Mouse (Mus musculus) lung, postnatal 14 days (tissue): Measurements from ENCODE around the gene Frmpd4.

ENCODE experiments used
- DNase-seq: peaks from one replicate; pipeline ENCODE4 v3.0.0; 2021

Frmpd4 gene

DNA sequence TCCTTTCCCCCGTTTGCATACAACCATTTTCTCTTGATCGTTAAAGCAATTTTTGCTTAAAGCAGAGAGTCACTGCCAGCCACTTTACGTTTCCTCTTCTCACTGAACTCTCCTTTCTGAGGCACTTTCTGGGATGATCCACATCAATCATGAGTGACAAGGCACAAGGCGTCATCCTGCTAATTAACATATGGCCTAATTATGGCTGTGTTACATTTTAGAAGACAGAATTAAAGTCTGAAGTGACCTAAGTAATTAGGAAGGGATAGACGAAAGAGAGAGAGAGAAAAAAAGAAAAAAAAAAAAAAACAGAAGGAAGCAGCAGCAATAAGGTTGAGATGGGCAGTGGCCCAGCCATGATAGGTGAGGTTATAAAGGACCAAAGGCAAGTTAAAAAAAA lies at the start of gene Frmpd4:
Gene Frmpd4, minus strand, starts transcription at position 101 of the 400 bp plus-strand sequence.
- DNase-seq: no peak

DNA sequence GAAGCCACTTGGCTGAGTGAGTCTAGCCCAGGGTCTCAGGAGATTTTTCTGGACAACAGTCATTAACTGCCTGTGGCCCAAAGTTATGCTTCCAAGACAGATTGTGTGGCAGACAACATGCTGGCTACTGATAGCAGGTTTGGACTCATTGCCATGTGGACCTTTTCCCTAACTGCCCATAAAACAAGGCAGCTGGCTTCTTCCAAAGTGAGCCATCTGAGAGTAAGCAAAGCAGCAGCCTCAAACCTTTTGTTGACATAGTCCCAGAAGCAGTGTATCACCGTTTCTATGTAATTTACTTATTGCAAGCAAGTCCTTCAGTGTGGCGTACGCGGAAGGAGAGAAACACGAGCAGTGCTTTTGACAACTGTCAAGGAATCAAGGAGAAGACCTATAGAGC lies 18.2 kb upstream of the Frmpd4 start:
- no peak for DNase-seq

DNA sequence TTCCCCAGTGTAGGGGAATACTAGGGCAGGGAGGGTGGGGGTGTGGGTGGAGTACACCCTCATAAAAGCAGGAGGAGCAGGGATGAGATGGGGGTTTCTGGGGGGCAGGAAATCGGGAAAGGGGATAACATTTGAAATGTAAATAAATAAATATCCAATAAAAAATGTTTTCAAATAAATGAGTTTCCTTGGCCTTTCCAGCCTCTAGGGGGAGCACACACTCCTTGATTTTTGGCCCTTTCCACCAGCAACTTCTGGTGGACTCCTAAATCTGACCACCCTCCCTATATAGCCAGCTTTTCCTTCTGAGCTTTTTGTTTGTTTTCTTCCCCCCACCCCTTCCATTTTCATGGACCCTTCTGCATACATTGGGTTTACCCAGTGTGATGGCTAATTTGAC lies 7.3 kb upstream of the Frmpd4 start:
- no peak for DNase-seq

DNA sequence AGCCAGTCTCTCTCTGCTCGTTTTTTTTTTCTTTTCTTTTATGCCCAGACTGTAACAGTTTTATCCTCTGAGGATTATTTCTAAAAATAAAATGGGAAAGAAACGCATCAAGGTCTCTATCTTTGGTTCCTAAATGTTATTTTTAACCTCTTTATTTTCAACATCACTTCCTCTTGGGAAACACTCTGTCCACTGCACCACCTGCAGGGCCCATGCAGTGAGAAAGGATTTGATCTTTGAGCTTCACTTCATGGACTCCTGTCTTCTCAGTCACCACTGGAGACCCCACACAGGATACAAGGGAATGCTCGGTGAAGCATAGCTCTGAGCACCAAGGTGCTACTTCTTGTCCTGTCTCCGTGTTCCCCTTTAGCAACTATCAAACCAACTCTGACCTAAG lies 5.2 kb downstream of the Frmpd4 start:
- DNase-seq: no peak

DNA sequence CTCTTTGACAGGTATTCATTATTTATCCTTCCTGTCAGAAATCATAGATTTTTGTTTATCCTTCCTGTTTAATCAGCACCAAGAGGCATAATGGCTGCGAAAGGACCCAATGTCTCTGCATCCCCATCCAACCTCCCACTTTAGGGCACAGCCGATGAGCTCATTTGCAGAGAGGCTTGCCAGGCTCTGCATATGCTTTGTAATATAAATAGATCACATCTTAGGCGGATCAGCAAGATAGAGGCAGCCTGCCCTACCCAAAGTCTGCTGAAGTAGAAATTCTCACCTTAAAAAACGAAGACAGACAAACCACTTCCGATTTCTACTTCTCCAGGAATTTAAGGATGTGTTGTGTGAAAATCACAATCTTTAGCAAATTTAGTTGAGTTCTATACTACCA lies 7.8 kb downstream of the Frmpd4 start:
- DNase-seq: no peak

DNA sequence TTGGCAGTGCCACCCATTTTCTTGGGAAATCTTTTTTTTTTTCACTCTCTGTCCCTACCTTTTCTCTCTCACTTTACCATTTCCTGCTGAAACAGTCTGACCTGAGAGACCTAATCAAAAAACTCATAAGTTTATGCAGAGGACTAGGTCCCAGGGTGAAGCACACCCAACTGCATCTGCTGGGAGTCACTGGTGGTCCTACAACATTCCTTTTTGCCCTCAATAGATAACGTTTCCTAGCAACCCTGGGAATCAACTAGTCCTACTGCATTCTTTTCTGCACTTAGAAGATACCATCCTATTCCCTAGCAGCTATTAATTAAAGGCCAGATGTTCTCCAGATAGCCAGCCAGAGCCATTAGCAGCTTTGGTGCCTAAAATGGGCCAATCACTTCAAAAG lies 71.8 kb downstream of the Frmpd4 start:
- no peak for DNase-seq

DNA sequence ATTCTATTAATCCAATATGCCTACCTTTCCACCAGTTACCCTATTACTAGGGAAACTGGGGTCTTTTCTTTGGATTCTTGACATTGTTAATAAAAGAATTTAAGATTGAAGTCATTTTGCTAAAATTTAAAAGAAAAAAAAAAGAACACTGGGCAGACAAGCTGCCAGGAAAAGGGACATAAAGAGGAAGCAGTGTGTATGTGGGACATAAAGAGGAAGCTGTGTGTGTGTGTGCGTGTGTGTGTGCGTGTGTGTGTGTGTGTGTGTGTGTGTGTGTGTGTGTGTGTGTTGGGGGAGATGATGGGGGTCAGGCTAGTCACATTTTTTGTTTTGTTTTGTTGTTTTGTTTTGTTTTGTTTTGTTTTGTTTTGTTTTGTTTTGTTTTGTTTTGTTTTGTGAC lies 121.8 kb downstream of the Frmpd4 start:
- no peak for DNase-seq

DNA sequence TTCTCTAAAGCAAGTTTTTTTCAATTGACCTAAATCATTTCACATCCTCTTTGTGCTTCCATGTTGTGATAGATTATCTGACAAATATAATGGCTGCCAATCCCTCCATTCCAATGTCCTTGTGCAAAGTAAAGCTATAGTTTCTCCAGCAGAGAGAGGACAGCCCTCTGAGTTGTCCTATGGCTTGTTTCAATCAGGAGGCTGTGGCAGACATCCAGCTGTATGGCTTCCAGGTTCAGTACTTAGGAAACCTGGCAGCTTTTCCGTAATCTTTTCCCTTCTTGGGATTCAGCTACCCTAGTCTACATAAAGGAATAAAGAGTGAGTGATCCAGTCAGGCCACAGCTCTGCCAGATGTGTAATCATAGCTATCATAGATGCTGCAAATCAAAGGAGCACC lies 145.8 kb downstream of the Frmpd4 start:
- DNase-seq: peak; percentile 0

DNA sequence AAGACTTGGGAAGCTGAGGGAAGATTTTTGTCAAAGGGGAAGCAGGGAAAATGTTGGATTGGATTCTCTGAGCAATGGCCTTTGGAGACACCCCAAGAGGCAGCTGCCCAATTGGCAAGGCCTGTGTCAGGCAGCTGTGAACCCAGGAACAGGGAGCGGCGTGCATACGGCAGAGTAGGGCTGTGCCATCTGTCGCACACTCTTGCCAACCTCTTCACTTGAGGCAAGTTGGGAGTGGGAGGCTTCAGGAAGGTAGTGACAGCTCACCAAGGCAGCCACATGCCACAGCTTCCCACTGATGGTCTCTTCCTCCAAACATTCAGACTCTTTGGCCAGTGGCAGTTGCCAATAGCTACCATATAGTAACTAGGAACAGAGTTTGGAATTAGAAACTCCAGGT lies 147.2 kb downstream of the Frmpd4 start:
- DNase-seq: no peak

DNA sequence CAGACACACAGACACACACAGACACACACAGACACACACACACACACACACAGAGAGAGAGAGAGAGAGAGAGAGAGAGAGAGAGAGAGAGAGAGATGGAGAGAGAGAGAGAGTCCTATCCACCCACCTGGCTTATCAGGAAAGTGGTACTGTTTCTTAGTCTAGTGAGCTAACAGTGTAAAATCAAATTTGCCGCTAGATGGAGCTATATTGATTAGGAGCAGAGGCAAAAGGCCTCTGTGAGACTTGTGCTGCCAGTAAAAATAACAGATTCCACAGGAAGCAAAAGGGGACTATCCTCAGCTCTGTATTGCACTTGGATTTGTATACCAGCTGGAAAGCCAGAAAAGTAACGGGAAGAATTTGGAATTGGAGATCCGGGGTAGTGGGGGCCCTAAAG lies 161.6 kb downstream of the Frmpd4 start:
- DNase-seq: peak; percentile 1

DNA sequence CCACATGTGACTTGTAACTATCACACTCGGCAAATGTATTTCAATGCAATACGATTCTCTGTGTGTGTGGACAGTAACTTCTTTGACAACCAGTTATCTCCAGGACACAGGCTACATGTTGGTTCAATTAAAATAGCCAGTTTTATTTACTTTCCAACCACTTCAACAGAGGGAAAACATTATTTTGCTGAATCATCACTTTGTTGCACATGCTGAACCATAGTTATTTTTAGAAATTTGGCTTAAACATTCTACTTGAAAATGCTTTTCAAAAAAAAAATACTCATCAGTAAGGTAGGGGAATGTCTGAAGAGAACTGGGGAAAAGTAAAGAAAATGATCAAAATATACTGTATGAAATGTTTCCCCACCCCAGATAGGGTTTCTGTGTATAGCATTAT lies 173.5 kb downstream of the Frmpd4 start:
- no peak for DNase-seq

DNA sequence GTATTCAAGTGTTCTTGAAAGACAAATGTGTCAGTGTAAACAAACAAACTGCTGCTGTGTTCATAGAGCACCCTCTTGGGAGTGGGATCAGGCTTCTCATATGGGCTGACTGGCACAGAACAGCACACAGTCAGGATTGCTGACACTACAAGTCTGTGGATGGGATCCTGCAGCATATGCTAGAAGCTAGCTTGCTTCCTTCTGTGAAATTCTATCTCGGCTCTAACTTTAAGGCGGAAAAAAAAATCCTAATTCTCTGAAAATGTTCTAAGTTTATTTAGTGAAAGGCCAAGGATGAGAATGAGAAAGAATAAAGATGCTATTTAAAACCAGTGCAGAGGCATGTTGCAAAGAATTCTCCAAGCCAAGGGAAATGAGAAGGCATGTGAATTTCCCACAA lies 226.6 kb downstream of the Frmpd4 start:
- DNase-seq: no peak

DNA sequence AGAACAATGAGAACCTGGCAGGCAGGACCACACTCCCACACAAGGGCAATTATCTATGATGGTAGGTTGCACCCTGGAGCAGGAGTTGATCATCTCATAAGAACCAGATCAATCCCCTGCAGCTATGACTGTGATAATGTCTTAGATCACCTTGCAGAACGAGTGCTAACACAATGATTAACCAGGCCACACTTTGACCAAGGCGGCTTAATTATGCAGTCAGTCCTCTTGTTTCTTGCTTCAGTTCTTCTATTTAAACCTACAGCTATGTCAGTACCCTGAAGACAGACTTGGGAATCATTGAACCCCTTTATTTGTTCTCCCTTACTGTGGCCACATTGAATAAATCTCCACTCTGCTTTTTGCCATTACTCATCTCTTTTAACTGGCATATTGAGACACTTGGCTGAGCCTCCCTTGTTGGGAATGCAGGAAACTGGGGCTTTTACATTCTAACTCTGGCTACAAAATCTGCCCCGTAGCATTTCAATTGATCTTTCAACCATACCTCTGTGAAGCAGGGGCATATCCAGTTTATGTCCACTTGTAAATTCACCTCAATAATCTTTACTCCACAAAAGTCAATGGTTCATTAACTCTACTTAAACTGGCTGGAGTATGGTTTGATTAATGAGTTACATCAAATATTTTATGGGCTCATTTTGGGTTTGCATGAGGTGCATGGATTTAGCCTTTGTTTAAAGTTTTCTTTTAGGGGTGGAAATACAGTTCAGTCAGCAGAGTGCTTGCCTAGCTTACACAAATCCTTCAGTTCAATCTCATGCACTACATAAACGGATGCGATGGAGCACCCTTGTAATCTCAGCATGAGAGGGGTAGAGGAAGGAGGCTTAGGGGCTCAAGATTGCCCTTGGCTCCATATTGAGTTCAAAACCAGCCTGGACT lies 227.5 kb downstream of the Frmpd4 start:
- no peak for DNase-seq

DNA sequence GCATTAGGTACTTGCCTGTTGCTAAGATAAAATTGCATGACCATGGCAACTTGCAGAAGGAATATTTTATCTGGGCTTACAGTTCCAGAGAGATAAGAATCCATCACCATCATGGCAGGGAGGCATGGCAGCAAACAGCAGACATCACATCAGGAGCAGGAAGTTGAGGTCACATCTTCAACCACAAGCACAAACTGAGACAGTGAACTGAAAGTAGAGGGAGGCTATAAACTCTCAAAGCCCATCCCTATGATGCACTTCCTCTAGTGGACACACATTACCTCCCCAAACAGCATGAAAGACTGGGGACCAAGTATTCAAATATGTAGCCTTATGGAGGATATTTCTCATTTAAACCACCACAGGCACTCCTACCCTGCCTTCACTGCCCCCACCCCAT lies 238.8 kb downstream of the Frmpd4 start:
- no peak for DNase-seq

DNA sequence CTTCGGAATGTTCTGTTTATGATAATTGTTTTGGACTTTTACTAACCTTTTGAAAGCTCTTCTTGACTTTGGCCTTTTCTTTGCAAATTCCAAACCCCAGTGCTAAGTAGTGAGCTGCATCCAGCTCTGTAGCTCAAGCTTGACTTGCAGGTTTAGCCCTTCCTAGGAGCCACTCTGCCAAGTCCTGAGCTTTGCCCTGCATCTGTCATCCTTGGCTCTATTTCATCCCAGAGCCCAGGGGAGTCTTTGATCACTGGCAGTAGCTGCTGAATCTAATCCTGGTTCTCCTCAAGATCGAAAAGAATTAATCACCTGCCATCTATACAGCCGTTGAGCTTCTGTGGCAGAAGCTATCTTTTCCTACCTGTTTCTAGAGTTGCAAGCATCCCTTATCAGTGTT lies 251.9 kb downstream of the Frmpd4 start:
- no peak for DNase-seq

DNA sequence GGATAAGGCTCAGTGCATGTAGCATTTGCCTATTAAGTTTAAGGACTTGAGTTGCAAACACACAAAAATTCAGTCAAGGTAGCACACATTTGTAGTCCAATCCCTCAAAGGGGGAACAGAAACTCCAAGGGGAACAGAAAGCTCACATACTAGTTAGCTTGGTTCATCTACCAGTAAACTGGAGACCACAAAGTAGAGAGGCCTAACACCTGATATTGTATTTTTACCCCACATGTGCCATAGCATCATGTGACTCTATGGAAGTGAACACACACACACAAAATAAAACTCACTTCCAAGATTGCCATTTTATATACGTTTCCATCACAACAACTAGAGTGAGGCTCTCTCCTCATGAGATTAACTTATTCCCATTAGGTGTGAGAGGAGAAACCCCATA lies 264.9 kb downstream of the Frmpd4 start:
- no peak for DNase-seq

DNA sequence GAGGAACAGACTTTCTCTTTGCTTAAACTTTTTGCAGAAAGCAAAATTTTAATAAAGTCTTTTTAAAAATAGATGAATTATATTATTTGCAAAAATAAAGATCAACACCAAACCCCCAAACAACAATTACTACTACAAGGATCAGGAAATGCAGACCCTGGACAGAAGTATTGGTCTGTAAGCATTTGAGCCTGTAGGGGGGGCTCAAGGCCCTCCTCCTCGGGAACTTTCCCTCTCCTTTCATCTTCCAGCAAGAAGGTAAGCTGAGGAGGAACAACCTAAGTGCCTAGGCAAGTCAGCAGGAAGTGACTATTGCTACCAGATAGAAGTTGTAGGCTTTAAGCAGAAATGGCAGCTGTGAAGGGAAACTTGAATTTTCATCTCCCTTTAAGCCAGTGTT lies 266.9 kb downstream of the Frmpd4 start:
- no peak for DNase-seq

DNA sequence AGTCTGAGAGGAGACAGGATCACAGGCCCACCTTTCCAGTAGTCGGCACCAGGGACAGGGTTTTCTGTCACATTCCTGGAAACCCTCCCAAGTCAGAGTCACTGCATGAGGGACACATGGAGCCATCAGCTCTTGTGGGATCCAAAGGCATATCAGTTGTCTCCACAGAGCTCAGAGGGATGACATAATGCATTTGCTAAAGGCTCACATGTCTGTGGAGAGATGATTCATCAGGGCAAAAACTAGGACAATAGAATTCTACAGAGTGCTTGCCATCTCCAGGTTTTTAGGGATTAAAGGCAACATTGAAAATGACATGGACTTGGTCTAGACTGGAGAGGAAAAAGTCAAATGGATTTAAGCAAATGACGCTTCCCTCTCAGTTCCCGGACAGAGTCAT lies 284.5 kb downstream of the Frmpd4 start:
- DNase-seq: no peak

DNA sequence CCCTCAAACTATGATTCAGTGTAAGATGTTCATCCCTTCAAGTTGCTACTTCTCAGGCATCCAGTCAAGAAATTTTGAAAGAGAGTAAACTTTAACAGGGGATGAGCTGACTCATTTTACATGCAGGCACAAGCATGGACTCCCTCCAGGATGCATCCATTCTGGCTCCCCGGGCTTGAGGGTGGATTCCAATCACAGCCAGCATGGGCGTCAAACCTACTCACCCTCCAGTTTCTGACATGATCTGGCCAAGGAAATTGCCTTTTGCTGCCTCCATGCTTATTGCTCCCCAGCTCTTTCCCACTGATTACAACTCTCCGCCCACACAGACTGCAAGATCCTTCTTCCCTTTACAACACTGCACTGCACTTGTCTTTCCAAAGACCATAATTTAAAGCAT lies 370.0 kb downstream of the Frmpd4 start:
- DNase-seq: no peak

DNA sequence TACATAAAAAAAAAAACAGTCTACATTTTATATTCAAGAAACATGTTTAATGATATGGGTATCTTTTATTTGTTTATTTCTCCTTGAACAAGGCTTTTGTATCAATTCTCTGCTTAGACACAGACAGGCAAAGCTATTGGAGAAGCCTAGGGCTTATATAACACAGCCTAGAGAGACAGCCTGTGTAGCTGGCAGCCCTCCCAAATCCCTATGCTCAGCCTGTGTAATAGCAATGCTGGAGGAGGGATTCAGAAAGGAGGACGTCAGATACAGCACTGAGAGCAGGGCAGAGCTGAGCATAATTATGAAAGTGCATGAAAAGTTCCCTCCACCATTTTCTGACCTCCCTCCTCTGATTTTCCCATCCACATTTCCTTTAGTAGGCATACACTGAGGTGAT lies 385.1 kb downstream of the Frmpd4 start:
- DNase-seq: no peak

DNA sequence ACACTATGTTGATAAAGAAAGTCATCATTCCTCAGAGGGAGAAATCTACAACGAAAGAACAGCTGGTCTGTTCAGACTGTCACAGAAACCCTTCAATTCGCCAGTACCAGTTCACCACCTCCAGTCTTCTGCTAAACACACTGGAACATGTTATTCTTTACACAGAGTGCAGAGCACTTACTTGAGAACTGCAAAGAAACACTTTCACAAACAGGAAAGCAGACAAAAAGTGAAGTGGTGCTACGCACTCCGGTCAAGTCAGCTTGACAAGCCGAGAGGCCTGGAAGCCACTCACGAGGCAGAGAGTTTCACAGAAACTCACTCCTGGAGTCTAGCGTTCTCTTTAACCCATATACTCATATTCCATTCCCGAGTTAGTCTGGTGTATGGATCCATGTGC lies 387.5 kb downstream of the Frmpd4 start:
- DNase-seq: peak; percentile 6

DNA sequence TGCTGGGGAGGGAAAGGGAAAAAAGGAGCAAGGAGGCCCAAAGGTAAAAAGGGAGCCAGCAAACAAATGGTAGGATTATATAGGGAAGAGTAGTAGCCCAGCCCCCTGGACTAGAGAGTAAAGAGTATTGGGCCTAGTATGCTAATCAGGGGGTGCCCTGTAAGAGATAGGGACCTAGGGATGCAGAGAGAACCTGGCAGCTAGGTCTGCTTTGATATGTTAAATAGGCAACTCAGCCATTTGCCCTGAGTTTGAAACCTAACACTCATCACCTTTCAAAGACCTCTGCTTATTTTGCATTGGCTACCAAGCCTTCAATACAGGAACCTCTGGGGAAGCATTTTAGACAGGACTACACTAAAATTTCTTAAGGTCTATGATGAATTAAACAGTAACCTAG lies 414.0 kb downstream of the Frmpd4 start:
- DNase-seq: no peak

DNA sequence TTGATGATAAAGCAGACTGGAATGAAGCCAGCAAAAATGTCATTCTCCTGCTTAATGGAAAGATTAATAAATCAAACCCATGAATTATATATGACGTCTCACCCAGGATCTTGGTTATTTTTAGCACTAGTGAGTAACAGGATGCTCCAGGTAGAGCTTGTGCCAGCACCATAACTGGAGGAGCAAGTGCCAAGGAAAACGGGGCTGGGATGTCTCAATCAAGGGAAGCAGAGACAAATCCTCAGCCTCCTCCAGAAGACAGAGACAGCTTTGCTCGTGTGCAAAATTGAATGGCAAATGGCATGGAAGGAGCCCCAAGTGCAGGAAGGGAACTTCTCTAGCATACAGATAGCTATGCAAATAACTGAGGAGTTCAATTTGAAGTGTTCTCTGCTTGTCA lies 418.2 kb downstream of the Frmpd4 start:
- DNase-seq: no peak

DNA sequence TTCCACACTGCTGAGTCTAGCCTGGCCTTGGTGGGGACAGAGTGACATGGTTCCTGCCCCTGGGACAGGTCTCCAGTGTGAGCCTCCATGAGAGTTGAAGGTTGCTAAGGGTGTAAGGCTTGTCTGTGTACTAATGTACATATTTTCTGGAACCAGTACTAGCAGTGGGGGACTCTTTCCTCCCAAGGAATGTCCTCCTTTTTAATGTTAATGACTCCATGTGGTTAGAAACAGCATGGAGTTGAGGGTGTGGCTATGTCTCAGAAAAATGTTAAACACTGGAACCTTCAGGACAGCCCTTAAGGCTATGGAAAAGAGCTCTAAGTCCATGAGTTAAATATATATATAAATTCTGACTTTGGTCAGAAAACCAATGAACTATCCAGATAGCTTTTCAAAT lies 436.0 kb downstream of the Frmpd4 start:
- DNase-seq: no peak

DNA sequence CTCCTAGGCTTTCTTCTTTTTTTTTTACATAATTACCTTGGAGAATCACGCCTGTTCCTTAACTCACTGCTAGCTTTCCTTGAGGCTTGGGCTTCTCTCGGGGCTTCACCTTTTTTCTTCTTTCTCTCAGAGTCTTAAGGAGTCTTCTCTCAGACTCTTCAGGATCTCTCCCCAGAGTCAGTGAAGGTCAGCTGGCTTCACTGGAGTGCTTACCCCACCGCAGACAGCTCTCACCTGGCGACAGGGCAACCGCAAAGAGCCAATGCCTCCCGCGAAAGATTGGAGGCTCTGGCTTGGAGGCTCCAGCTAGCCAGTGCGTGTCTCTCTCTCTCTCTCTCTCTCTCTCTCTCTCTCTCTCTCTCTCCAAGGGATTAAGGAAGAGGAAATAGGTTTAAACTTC lies 453.0 kb downstream of the Frmpd4 start:
- DNase-seq: no peak
